Mouse (Mus musculus) heart, adult 2 months (tissue): ENCODE data around the gene Paqr4.

Source experiments
- CTCF ChIP-seq: fragments of 200-600 bp; IDR thresholded peaks from 2 replicates; pipeline ENCODE4 v1.8.1; 2022; ENCODE audit warnings: antibody characterized with exemption, mild to moderate bottlenecking, moderate library complexity
- EP300 ChIP-seq: fragments of 200-500 bp; IDR thresholded peaks from 2 replicates; pipeline ENCODE4 v1.6.1; 2011; ENCODE audit warnings: low read depth, low read length, control low read depth; ENCODE audit not compliant: insufficient read depth
- POLR2A ChIP-seq: fragments of 200-500 bp; IDR thresholded peaks from 2 replicates; pipeline ENCODE4 v1.6.1; 2011; ENCODE audit warnings: mild to moderate bottlenecking, low read depth, low read length, control low read depth; ENCODE audit not compliant: insufficient read depth

DNA sequence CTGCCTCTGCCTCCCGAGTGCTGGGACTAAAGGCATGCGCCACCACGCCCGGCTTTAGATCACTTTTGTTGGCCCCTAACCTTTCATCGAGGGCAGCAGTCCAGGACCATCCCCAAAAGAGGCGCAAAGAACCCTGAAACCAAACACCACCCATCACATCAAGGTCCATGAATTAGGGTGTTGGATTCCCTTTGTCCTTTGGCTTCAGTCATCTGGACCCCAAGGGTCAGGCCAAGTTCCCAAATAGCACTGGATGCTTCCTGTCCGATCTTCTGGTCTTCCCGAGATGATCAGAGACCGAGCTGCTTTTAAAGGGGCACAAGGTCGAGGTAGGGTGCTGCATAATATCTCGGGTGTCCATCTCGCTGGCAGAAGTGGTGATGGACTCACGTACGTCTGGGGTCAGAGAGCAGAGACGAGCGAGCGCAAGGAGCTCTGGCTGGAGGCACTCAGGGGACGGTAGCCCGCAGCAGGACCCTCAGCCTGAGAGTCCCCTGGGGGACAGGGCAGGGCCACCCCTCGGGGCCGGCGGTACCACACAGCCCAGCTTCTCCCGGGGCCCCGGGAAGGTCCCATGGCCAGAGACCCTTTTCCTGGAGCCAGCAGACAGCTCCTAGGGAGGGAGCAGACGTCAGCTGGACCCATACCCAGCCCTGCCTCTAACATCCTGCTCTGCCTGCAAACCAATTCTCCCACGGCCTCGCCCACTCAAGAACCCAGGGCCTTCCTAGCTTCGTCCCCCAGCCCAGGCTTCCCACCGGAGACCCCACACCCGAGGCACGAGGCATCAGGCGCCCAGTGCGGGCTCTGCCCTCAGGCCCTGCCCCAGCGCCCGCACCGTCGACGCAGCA, 917 bp upstream of the Paqr4 start:
- TF ChIP-seq EP300 (no peak), CTCF (no peak), POLR2A (no peak)
